1 mouse cellular context compared by ENCODE assay signal in the genomic region with DNA sequence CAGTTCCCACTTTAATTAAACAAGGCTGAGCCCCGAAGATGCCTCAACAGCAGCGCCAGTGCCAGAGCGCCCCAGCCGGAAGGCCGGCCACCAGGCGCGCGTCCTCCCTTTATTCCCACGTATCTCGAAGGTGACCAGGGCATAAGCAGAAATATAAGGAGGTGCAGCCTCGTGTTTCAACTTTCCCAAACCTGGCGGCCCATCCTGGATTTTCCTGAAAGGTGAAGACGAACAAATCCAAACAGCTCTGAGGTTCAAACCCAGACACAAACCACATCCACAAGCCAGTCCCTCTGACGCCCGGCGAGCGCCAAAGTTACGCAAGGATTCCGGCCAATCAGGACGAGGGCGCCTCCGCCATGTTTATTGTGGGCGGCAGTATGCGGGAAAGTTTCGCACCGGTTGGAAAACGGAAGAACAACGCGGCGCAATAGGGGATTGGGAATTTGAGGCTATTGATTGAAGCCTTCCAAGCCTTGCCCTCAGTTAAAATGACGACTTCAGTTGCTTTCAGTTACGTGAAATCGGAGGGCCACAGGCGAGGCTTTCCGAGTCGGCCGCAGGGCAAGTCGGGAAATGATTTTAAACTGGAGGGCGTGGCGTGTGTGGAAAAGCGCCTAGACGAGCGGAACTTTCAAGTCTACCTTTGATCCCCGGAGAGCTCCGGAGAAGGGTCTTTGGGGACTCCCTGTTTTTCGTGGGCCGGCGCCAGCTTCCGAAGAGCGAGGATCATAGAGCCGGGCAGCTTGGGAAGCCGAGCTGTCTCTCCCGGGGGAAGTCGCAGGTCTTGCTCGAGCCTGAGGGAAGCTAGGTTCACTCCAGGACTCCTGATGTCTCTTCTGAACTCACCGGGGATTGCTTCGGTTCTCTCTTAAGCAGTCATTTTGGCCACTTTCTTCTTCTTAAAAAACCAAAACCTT.
TF ChIP-seq lines count a peak whose summit lies in the region.

A gene (minus strand): TSS at position 307 of the 920 bp plus-strand sequence.
A gene (plus strand): TSS at position 362 of the 920 bp plus-strand sequence.

TF ChIP-seq in MEL, 35 proteins besides CTCF, POLR2A, EP300 and RAD21 (continued from another document):
- no peak for TF ChIP-seq USF2 (IDR thresholded peaks at IDR 0.05; ENCODE audit: borderline replicate concordance in 1 of 2, insufficient read depth in 1 of 2, low read depth in 1 of 2, low read length in 2 of 2)
- 0 out of 2 replicates have a peak, but pooled peaks have one; percentile 6 for TF ChIP-seq ETS1 (IDR thresholded peaks at IDR 0.05; ENCODE audit: low read depth, low read length)
- no peak for TF ChIP-seq MAZ (IDR thresholded peaks at IDR 0.05; ENCODE audit: low read depth, low read length)
- TF ChIP-seq HCFC1 (IDR thresholded peaks at IDR 0.05; ENCODE audit: low read depth, low read length), result peak; percentile 94
- peak; percentile 99 for TF ChIP-seq ELF1 (IDR thresholded peaks at IDR 0.05; ENCODE audit: low read depth, low read length)
- peak; percentile 95 for TF ChIP-seq MYB (IDR thresholded peaks at IDR 0.05; ENCODE audit: low read depth, low read length)
- TF ChIP-seq ZMIZ1 (IDR thresholded peaks at IDR 0.05; ENCODE audit: low read depth, low read length), result peak; percentile 62; the same call in 1 of the 2 replicates
- peak; percentile 88; the same call in 1 of the 2 replicates for TF ChIP-seq MXI1 (IDR thresholded peaks at IDR 0.05; ENCODE audit: low read depth, low read length)
- 0 out of 2 replicates have a peak, but pooled peaks have one; percentile 4 for TF ChIP-seq GATA1 (IDR thresholded peaks at IDR 0.05; ENCODE audit: low read depth, low read length)
- TF ChIP-seq E2F4 (IDR thresholded peaks at IDR 0.05; ENCODE audit: borderline replicate concordance, low read depth, low read length), result peak; percentile 69; the same call in 1 of the 2 replicates
- no peak for TF ChIP-seq MAFK (IDR thresholded peaks at IDR 0.05; ENCODE audit: borderline replicate concordance, low read depth, low read length)
- TF ChIP-seq RCOR1 (IDR thresholded peaks at IDR 0.05; ENCODE audit: low read depth, low read length), result peak; percentile 26
- no peak for TF ChIP-seq GABPA (IDR thresholded peaks at IDR 0.05; ENCODE audit: low read depth, low read length)
- TF ChIP-seq ZNF384 (IDR thresholded peaks at IDR 0.05; ENCODE audit: low read depth, low read length), result no peak
- TF ChIP-seq JUND (IDR thresholded peaks at IDR 0.05; ENCODE audit: low read depth, low read length), result no peak
- peak; percentile 28; the same call in 1 of the 2 replicates for TF ChIP-seq MAX (IDR thresholded peaks at IDR 0.05; ENCODE audit: low read length)
- TF ChIP-seq NELFE (IDR thresholded peaks at IDR 0.05; ENCODE audit: low read depth, low read length), result peak; percentile 63
- TF ChIP-seq SMC3 (IDR thresholded peaks at IDR 0.05; ENCODE audit: low read depth, low read length), result no peak
- TF ChIP-seq MEF2A (IDR thresholded peaks at IDR 0.05; ENCODE audit: extremely low read depth, insufficient replicate concordance, low read depth, low read length, poor library complexity, severe bottlenecking), result no peak
- peak; percentile 38; the same call in 1 of the 2 replicates for TF ChIP-seq TBP (IDR thresholded peaks at IDR 0.05; ENCODE audit: low read depth, low read length)
- TF ChIP-seq UBTF (IDR thresholded peaks at IDR 0.05; ENCODE audit: borderline replicate concordance, insufficient read depth, low read depth, low read length), result no peak
- no peak for TF ChIP-seq TAL1 (IDR thresholded peaks at IDR 0.05; ENCODE audit: low read length)
- peak; percentile 53 for TF ChIP-seq NRF1 (IDR thresholded peaks at IDR 0.05; ENCODE audit: insufficient read depth, low read depth, low read length, poor library complexity, severe bottlenecking)
- TF ChIP-seq USF1 (IDR thresholded peaks at IDR 0.05; ENCODE audit: low read depth, low read length), result no peak
- no peak for TF ChIP-seq CHD1 (IDR thresholded peaks at IDR 0.05; ENCODE audit: low read depth, low read length)
- TF ChIP-seq ZKSCAN1 (IDR thresholded peaks at IDR 0.05; ENCODE audit: low read depth, low read length), result no peak
